Mouse (Mus musculus) layer of hippocampus, postnatal 25 days (tissue): ENCODE measurements around the gene Cxcl14. TPM values are rescaled to one million over a fixed set of nuclear protein-coding genes. Genes with fewer than 3 reads are reported as not detected.
A peak's percentile ranks its signal among the peaks of the same experiment; 100 is the strongest.

Experiments
- DNase-seq, 2 experiments: peaks; one replicate each; pipeline ENCODE4 v3.0.0; 2022; ENCODE audit warnings: mixed read lengths in 2 of 2, low spot score in 1 of 2; ENCODE audit errors: extremely low spot score in 1 of 2
- total RNA-seq, 2 experiments: library from RNA; stranded (reverse); gene quantifications; 2 replicates each; pipeline ENCODE4 v1.2.3; 2021

Cxcl14 gene
- total RNA-seq, 2 experiments from 2014 or later, result 121 to 137 TPM

GRCm38 (mm10) chr13:56252783-56253182 lies 43.6 kb downstream of the Cxcl14 start:
- peak in 1 of 2 experiments; percentile 32 for DNase-seq

DNA sequence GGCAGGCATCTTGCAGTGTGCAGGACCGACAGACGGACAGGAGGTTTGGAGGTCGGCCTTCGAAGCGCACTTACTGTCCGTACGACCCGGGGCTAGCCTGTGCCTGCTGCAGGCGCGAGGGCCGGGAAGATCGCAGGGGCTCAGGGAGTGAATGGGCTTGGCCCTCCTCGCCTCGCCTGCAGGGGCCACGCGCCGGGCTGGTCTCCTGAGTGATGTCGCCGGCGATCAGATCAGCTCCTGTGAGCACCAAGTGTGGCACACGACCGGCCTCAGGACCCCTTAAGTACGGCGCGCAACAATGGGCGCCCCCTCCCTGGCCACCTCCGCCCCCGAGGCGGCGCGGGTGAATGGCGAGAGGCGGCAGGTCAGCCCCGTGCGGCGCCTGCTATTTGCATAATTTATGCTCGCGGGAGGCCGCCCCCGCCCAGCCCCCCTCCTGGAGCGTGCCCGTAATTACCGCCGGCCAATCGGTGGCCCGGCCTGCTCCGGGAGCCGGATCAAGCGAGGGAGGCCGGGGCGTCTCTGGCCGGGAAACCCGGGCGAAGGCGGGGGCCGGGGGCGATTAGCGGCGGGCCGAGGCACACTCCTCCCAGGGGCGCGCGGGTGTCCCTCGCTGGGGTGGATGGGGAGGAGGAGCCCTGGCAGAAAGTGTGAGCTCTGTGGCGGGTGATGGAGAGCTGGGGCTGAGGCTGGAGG lies 44.3 kb downstream of the Cxcl14 start, which contains the start of gene Neurog1:
Gene Neurog1 (minus strand): TSS at position 240 of the 696 bp plus-strand sequence.
- peak in 1 of 2 experiments; percentile 19 for DNase-seq

DNA sequence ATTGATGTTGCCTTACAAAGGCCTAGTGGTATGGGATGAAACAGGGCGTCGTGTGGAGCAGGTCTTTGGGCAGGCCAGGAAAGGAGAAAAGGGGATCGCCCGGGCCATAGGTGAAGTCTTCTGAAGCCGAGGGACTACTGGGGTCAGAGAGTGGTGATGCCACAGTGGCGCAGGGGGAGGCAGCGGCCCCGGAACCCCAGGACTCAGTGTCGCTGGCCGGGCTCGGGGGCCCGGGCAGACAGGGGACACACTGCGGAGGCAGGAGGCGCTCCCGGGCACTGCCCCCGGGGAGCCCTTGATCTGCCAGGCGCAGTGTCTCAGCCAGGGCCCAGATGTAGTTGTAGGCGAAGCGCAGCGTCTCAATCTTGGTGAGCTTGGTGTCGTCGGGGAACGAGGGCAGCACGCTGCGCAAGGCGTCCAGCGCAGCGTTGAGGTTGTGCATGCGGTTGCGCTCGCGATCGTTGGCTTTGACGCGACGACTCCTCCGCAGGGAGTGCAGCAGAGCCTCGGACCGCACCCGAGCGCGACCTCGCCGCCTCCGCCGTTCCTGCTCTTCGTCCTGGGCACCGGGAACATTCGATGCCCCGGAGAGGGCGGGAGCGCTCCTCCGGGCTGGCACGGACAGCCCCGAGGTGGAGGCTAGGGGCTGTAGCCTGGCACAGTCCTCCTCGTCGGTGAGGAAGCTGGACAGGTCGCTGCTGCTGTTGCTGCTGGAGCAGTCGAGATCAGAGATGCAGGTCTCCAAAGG lies 45.0 kb downstream of the Cxcl14 start:
- no peak for DNase-seq

GRCm38 (mm10) chr13:56250551-56251161 lies 45.7 kb downstream of the Cxcl14 start:
- DNase-seq, result no peak

- no peak for DNase-seq
These were observed 46.6 kb downstream of the Cxcl14 start for GRCm38 (mm10) chr13:56249593-56250341.

DNA sequence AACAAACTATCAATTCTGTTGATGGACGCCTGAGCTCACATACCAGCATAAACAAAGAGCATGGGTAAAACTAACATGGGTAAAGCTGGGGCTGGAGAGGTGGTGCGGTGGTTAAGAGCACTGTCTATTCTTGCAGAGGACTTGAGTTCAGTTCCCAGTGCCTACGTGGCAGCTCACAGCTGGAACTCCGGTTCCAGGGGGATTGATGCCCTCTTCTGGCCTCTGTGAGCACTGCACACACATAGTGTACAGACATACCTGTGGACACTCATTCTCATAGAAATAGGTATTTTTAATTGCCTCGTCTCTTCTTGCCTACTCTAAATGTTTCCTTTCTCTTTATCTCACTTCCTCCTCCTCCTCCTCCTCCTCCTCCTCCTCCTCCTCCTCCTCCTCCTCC lies 53.2 kb downstream of the Cxcl14 start:
- DNase-seq, result no peak

DNA sequence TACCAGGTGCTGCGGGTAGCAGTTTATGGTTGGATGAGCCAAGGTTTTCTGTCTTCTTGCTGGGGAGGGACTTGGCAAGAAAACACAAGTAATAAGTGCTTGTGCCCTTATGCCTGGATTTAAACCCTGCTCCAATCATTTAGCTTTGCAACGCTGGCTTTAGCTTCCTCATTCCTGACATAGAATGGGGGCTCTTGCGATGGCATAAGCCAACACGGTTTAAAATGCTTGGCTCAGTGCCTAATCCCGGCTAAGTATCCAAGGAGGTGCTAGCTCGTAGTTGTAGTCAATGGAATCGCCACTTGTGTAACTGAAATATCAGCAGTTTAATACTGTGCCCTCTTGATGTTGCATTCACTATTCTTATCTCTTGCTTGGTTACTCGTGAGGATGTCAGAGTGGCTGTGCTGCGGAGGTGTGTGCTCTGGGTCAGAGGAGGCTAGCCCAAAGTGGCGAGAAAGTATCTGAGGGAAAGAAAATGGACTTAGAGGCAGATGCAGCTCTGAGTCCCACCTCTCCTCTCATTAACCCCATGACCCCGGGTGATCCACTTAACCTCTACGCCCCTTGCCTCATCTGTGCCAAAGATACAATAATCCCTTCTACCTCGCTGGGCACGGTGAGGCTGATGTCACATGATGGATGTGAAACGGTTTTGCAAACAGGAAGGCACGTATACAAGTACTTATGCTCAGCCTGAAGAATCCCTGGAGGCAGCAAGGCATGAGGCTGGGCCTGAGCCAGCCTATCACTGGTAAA lies 56.2 kb downstream of the Cxcl14 start:
- no peak for DNase-seq

Other genes with a start within 250 kb of the Cxcl14 start
- gene H2afy, start 160.2 kb downstream of the Cxcl14 start, total RNA-seq, result 100 to 1,000 TPM; 115 to 130 TPM
- gene Tifab, start 117.7 kb downstream of the Cxcl14 start, total RNA-seq, result 1 to 10 TPM; 1.8 to 2.0 TPM
- under 1 TPM; 0.21 to 0.25 TPM for gene Neurog1, start 44.4 kb downstream of the Cxcl14 start, total RNA-seq
- not detected for gene Gm3045, start 130.0 kb upstream of the Cxcl14 start, total RNA-seq
- gene Slc25a48, start 141.8 kb upstream of the Cxcl14 start, total RNA-seq, result not detected
- not detected for gene Il9, start 185.7 kb upstream of the Cxcl14 start, total RNA-seq
- 1 to 10 TPM; 5.4 to 5.6 TPM for gene Fbxl21, start 225.9 kb upstream of the Cxcl14 start, total RNA-seq